Mouse (Mus musculus) activated CD4-positive, CD25-positive, alpha-beta regulatory T cell, adult 4 months (primary cell): Measurements from ENCODE around the gene Tbx2. TPM values are rescaled to one million over a fixed set of nuclear protein-coding genes. Genes with fewer than 3 reads are reported as not detected.

Experiments used
- ATAC-seq: one replicate; pipeline ENCODE4 v1.8.0; 2017
- polyA plus RNA-seq, 2 experiments: library from polyadenylated mRNA; unstranded; fragments of 100-300 nt; shearing (Covaris generic); gene quantifications; one replicate each; pipeline ENCODE4 v1.2.1; 2017

Gene Tbx2
- polyA plus RNA-seq, result under 1 TPM in 1 of 2 experiments, not detected in 1; 0.13 TPM

- no peak for ATAC-seq
Measured at GRCm38 (mm10) chr11:85832231-85832924, at the start of gene Tbx2. Gene Tbx2, plus strand, starts transcription at chr11:85832551.

- no peak for ATAC-seq
Measured at GRCm38 (mm10) chr11:85786113-85786718, 46.1 kb upstream of the Tbx2 start.

GRCm38 (mm10) chr11:85789750-85790149 is 42.6 kb upstream of the Tbx2 start:
- no peak for ATAC-seq

GRCm38 (mm10) chr11:85790267-85790666 is 42.1 kb upstream of the Tbx2 start:
- ATAC-seq, result no peak

DNA sequence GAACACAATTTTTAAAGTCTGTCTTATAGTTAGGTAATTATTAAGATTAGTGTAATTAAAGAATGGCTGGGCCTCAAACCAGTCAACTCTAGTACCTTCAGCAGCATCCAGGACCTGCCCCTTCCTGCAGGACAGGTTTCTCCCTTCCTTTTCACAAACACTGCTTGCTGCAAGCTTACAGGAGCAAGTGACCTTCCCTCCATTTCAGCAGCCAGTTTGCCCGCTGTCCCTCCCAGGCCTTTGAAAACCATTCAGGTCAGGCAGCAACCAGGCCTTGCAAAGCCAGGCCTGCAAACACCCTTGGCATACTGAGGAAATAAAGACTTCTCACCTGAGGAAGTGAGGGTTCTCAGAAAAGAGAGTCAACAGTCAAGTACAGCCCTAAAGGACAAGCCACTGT is 41.1 kb upstream of the Tbx2 start:
- ATAC-seq, result no peak

GRCm38 (mm10) chr11:85792534-85793215 is 39.7 kb upstream of the Tbx2 start:
- no peak for ATAC-seq

GRCm38 (mm10) chr11:85799456-85799855 is 32.9 kb upstream of the Tbx2 start:
- no peak for ATAC-seq

GRCm38 (mm10) chr11:85799856-85800255 is 32.5 kb upstream of the Tbx2 start:
- no peak for ATAC-seq

GRCm38 (mm10) chr11:85800380-85800779 is 32.0 kb upstream of the Tbx2 start:
- no peak for ATAC-seq

GRCm38 (mm10) chr11:85804048-85804447 is 28.3 kb upstream of the Tbx2 start:
- no peak for ATAC-seq

DNA sequence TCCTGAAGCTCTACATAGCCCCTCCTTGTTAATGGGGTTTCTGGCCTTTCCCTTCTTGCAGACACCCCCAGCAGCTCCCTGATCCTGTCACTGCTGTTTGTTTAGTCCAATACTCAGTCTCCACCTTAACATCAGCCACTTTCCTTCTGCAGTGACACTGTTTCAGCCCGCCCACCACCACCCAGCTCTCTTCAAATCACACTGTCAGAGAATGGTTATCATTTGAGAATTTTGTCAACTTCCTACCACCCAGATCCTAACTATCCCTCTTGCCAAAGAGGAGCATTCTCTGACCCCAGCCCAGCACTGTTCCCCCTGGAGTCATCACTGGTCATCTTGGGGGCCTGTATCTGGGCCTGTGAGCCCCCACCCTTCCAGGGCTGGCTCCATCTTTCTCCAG is 26.6 kb upstream of the Tbx2 start:
- no peak for ATAC-seq

GRCm38 (mm10) chr11:85807353-85807752 is 25.0 kb upstream of the Tbx2 start:
- ATAC-seq, result no peak

DNA sequence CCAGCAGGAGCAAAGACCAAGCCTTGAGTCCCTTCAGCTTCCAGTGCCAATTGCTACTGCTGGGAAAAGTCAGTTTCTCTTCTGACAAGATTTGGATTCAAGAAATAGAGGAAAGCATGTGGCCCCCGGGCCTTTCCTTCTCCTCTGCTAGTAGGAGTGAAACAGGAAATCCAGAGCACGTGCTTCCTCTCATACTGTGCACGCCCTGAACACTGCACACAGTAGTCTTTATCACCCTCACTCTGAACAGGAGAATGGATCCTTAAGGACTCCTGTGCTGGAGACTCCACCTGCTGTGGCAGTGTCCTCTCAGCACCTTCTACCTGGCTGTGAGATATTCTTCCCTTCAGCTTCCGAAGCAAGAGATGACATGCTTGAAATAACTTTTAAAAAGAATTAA is 21.1 kb upstream of the Tbx2 start:
- no peak for ATAC-seq

- no peak for ATAC-seq
Measured at GRCm38 (mm10) chr11:85811676-85812075, 20.7 kb upstream of the Tbx2 start.

DNA sequence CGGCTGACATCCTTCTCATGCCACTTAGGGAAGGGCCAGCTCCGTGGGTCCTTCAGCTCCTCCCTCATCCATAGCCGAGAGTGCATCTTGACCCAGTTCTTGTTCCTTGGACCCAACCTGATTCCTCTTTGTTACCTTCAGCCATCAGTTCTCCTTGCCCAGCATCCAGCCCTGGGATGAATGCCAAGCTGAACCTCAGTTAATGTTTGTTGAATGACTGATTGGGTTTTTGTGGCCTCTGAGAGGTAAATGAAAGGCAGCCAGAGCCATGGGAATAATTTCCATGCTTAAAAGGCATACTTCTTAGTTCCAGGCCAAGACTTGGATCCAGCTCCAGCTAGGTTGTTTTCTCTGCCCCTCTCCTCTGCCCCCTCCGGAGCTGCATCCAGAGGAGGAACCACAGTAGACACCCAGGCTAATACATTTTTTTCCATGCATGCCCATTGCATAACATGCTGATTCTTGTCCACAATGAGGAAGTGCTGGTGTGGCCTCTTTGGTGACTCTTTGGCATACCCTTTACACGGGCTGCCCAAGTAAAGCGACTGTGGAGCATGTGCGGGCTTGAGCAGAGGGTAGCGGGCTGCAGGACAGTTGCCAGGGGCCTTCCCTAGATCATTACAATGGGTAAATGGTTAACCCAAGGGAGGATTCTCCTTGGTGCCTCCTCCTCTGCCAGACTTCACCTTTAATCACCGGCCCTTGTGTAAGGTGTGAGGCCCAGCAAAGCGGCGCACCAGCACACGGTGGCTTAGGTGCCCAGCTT is 20.0 kb upstream of the Tbx2 start:
- no peak for ATAC-seq

- no peak for ATAC-seq
Measured at GRCm38 (mm10) chr11:85814678-85815077, 17.7 kb upstream of the Tbx2 start.

GRCm38 (mm10) chr11:85816471-85816870 is 15.9 kb upstream of the Tbx2 start:
- no peak for ATAC-seq

GRCm38 (mm10) chr11:85818401-85818800 is 13.9 kb upstream of the Tbx2 start:
- no peak for ATAC-seq

- ATAC-seq, result no peak
Measured at GRCm38 (mm10) chr11:85820959-85821358, 11.4 kb upstream of the Tbx2 start.

DNA sequence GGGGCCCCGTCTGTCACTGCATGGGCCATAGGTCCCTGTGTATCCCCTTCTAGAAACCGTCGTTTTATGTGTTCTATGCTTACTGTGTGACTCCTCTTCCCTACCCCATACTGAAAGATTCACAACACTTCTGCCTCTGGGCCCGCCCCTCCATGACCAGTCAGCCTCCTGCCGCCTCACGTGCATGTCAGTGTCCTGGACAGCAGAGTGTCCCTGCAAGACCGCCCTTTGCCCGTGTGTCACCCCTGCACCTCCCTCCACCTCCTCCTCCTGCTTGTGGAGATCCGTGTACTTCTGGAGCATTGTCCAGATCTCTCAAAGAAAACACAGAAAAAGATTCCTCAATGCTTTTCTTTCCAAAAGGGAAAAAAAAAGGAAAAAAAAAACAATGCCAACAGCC is 10.7 kb upstream of the Tbx2 start:
- ATAC-seq, result no peak

GRCm38 (mm10) chr11:85823181-85823580 is 9.2 kb upstream of the Tbx2 start:
- no peak for ATAC-seq

- no peak for ATAC-seq
Measured at GRCm38 (mm10) chr11:85823794-85824193, 8.6 kb upstream of the Tbx2 start.

DNA sequence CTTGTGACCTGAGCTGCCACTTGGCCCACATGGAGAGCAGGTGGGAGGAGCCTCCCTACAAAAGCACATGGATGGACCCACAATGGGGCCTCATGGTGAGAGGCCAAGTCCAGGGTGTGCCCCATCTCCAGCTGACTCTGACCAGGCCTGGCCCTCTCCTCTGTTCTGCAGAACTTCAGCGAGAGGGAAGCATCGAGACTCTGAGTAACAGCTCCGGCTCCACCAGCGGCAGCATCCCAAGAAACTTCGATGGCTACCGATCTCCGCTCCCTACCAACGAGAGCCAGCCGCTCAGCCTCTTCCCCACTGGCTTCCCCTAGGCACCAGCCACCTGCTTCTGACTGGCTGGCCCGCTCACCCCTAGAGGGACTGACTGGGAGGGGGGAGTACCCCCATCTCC is 7.3 kb upstream of the Tbx2 start:
- no peak for ATAC-seq
